In genomic region chrX:60013084-60013676, GRCm38 (mm10) we compare ENCODE assay signal across 9 mouse cellular contexts. TPM values are rescaled to one million over a fixed set of nuclear protein-coding genes. Genes with fewer than 3 reads are reported as not detected.
DNase-seq lines count a peak whose midpoint lies in the region; ATAC-seq lines count a peak whose summit lies in the region.
"Had no signal": no experiment of that assay in that cellular context is flagged by ENCODE, and none has a peak within 500 bp of the region (broad histone marks: within the 10 kb centered on the region; RNA-seq: fewer than 3 reads in every experiment).

No protein-coding gene starts in this region.

- no peaks in the 10 kb centered on the region for H3K36me3 ChIP-seq in heart, embryonic 10.5 days
- no peaks in the 10 kb centered on the region for H3K36me3 ChIP-seq in midbrain, embryonic 11.5 days (ENCODE audit: control insufficient read depth, insufficient read depth, low read length)

- H3K9me3 ChIP-seq in heart, embryonic 10.5 days = no peaks in the 10 kb centered on the region
- no peaks in the 10 kb centered on the region for H3K9me3 ChIP-seq in midbrain, embryonic 11.5 days (ENCODE audit: control insufficient read depth, low read length)

- H3K4me3 ChIP-seq in heart, embryonic 10.5 days = no peak overlapping the region
- H3K4me3 ChIP-seq in midbrain, embryonic 11.5 days (ENCODE audit: low read depth, low read length) = no peak overlapping the region

- no peak overlapping the region for H3K27ac ChIP-seq in heart, embryonic 10.5 days
- H3K27ac ChIP-seq in midbrain, embryonic 11.5 days (ENCODE audit: low read depth, low read length) = no peak overlapping the region

- H3K4me1 ChIP-seq in heart, embryonic 10.5 days = no peaks in the 10 kb centered on the region
- H3K4me1 ChIP-seq in midbrain, embryonic 11.5 days (ENCODE audit: control insufficient read depth, insufficient read depth, low read length) = no peaks in the 10 kb centered on the region

- intact Hi-C loops in heart, postnatal 10 days (cut with DNase I) = loop anchor here (5.0 kb wide), 2 partner anchors 394 to 454 kb away; no protein-coding TSS in a partner anchor

- ATAC-seq in midbrain, embryonic 11.5 days (ENCODE audit: low FRiP score) = no peak

- H3K9ac ChIP-seq in midbrain, embryonic 11.5 days (ENCODE audit: low read length) = no peak overlapping the region

- H3K27me3 ChIP-seq in heart, embryonic 10.5 days (ENCODE audit: insufficient read depth, poor library complexity, severe bottlenecking) = no peaks in the 10 kb centered on the region
- H3K27me3 ChIP-seq in midbrain, embryonic 11.5 days (ENCODE audit: control insufficient read depth, insufficient read depth, low read length) = no peaks in the 10 kb centered on the region

- no peak overlapping the region for H3K4me2 ChIP-seq in midbrain, embryonic 11.5 days

- DNase-seq in heart, postnatal 10 days = peak; percentile 17 to 48
- DNase-seq in heart, embryonic 10.5 days (ENCODE audit: low spot score) = no peak
- peak; percentile 11 for DNase-seq in ovary, postnatal 14 days (ENCODE audit: low spot score)
- DNase-seq in ovary, postnatal 36 days (ENCODE audit: low spot score) = no peak
- peak; percentile 34 for DNase-seq in adrenal gland, postnatal 10 days
- peak; percentile 6 to 13 for DNase-seq in frontal cortex, postnatal 36 days (ENCODE audit: low spot score in 2 of 2)
- peak; percentile 15 for DNase-seq in mesoderm, embryonic 11.5 days (ENCODE audit: low read depth, low spot score)
- no peak for DNase-seq in midbrain, embryonic 11.5 days (ENCODE audit: low spot score, missing footprints)

RNA-seq across cellular contexts. Expression of gene F9, which starts 13.9 kb away (rescaled TPM):
- total RNA-seq in heart, postnatal 10 days (2021) = not detected
- polyA plus RNA-seq in heart, embryonic 10.5 days (2016; fragmentation: Nextera tagmentation; extraction: Ambion mirVana) = not detected in 2 replicates
- total RNA-seq in adrenal gland, postnatal 10 days (2021) = 10 to 100 TPM in 1 of 2 experiments, 1 to 10 TPM in 1; 6.1 to 13.8 TPM
- not detected in 2 replicates for polyA plus RNA-seq in midbrain, embryonic 11.5 days (2014; fragmentation: Nextera tagmentation; extraction: Ambion mirVana)
- polyA plus RNA-seq: heart, embryonic 16.5 days had no signal

Comparison
In these comparisons a context has a peak if more than half of its experiments do, and no peak if none do; other contexts are left out.
1. DNase-seq: peak in heart, postnatal 10 days (2 of 2), ovary, postnatal 14 days (single experiment), adrenal gland, postnatal 10 days (single experiment), frontal cortex, postnatal 36 days (2 of 2) and mesoderm, embryonic 11.5 days (single experiment); none in heart, embryonic 10.5 days (single experiment), ovary, postnatal 36 days (single experiment) and midbrain, embryonic 11.5 days (single experiment).
2. RNA of gene F9, which starts 13.9 kb away (total RNA-seq): 6.1 to 13.8 TPM in adrenal gland, postnatal 10 days; not detected in heart, postnatal 10 days; every median in the first group is over 4 times any median in the second.